Mouse (Mus musculus) urinary bladder, postnatal 0 days (tissue): ENCODE data around the gene Mrpl18. TPM values are rescaled to one million over a fixed set of nuclear protein-coding genes. Genes with fewer than 3 reads are reported as not detected.

Source experiments
- microRNA-seq: library from miRNA; unstranded; fragments of <30 nt; microRNA quantifications from one replicate; pipeline ENCODE4, GENCODE M21; 2016
- polyA plus RNA-seq: library from polyadenylated mRNA; unstranded; fragments of >200 nt; fragmentation: Nextera tagmentation; extraction: Ambion mirVana; gene quantifications from 2 replicates; pipeline ENCODE4 v1.2.1, GENCODE M21; 2015

The Mrpl18 gene
- 82.7 and 91.4 TPM in 2 replicates for polyA plus RNA-seq

GRCm38 (mm10) chr17:12915881-12916583 is at the start of gene Mrpl18:
TSS of gene Mrpl18 (minus strand) at chr17:12916345.

GRCm38 (mm10) chr17:12960331-12960873 is 44.3 kb upstream of the Mrpl18 start, which contains the start of gene Acat2:
TSS of gene Acat2 (minus strand) at chr17:12960747.

GRCm38 (mm10) chr17:12940151-12940805 is 24.1 kb upstream of the Mrpl18 start, which contains the start of gene Acat3:
TSS of gene Acat3 (minus strand) at chr17:12940600.

GRCm38 (mm10) chr17:12915488-12915880 is 661 bp downstream of the Mrpl18 start, which contains the start of gene Tcp1:
TSS of gene Tcp1 (plus strand) at chr17:12915701.

GRCm38 (mm10) chr17:12909361-12910280 is 6.5 kb downstream of the Mrpl18 start, which contains the start of gene Pnldc1:
TSS of gene Pnldc1 (minus strand) at chr17:12910230.

GRCm38 (mm10) chr17:12875734-12876133 is 40.4 kb downstream of the Mrpl18 start, which contains the start of gene Mrgprh:
TSS of gene Mrgprh (plus strand) at chr17:12876034.

GRCm38 (mm10) chr17:12868043-12868442 is 48.1 kb downstream of the Mrpl18 start, which contains the start of gene Mas1:
TSS of gene Mas1 (minus strand) at chr17:12868143.

Small RNA genes lying within 50 kb of the gene (microRNA-seq; reads per million reads assigned to microRNA genes)
- not detected for gene Gm24085

Other genes with a start within 250 kb of the Mrpl18 start
- 13.4 and 13.6 TPM in 2 replicates for gene Slc22a1, start 240.5 kb downstream of the Mrpl18 start, polyA plus RNA-seq
- 43.1 and 44.3 TPM in 2 replicates for gene Igf2r, start 146.7 kb downstream of the Mrpl18 start, polyA plus RNA-seq
- 0.19 and 0.34 TPM in 2 replicates for gene Mas1, start 48.2 kb downstream of the Mrpl18 start, polyA plus RNA-seq
- not detected in 2 replicates for gene Mrgprh, start 40.3 kb downstream of the Mrpl18 start, polyA plus RNA-seq
- 0.30 and 0.39 TPM in 2 replicates for gene Pnldc1, start 6.1 kb downstream of the Mrpl18 start, polyA plus RNA-seq
- 297 and 403 TPM in 2 replicates for gene Tcp1, start 644 bp downstream of the Mrpl18 start, polyA plus RNA-seq
- gene Acat3, start 24.3 kb upstream of the Mrpl18 start, polyA plus RNA-seq = 0.59 and 0.75 TPM in 2 replicates
- gene Acat2, start 44.4 kb upstream of the Mrpl18 start, polyA plus RNA-seq = 42.9 and 91.4 TPM in 2 replicates
- gene Wtap, start 77.8 kb upstream of the Mrpl18 start, polyA plus RNA-seq = 72.9 and 79.5 TPM in 2 replicates
- 182 and 196 TPM in 2 replicates for gene Sod2, start 90.5 kb upstream of the Mrpl18 start, polyA plus RNA-seq
- gene Gpr31b, start 136.0 kb upstream of the Mrpl18 start, polyA plus RNA-seq = 0.10 TPM in 1 of 2 replicates, not detected in the other
- 0.13 TPM in 1 of 2 replicates, not detected in the other for gene Tcp10b, start 144.8 kb upstream of the Mrpl18 start, polyA plus RNA-seq
- 0.07 TPM in 1 of 2 replicates, not detected in the other for gene Unc93a, start 215.5 kb upstream of the Mrpl18 start, polyA plus RNA-seq